Mouse (Mus musculus): ENCODE data around the gene Pid1.

The Pid1 gene

DNA sequence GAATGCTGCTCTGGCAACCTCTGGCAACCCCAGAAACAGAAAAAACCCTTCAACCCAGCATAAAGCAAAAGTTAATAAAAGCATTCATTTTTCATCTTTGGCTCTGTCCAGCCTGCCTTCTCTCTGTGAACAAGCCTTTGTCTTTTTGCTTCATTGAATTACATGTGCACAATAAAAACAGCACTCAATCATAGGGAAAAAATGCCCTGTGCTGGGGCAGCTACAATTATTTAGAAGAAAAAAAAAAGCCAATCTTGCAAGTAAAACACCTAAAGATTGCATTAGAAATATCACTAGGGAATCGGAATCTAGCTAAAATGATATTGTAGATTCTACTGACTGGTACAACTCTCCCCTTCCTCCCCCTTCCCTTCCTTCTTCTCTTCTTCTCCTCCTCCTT is 307.7 kb downstream of the Pid1 start:
- DNase-seq (ENCODE audit: low spot score): no peak

DNA sequence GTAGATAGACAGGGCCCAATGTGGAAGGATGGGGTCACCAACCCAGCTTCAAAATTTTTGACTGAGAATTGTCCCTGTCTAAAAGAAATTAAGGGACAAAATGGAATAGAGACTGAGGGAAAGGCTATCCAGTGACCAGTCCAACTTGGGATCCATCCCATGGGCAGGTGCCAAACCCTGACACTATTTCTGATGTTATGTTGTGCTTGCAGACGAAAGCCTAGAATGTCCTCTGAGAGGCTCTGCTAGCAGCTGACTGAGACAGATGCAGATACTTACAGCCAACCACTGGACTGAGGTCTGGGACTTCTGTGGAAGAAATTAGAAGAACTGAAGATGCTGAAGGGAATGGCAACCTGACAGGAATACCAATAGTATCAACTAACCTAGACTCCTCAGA is 338.2 kb downstream of the Pid1 start:
- DNase-seq (ENCODE audit: low spot score): no peak

DNA sequence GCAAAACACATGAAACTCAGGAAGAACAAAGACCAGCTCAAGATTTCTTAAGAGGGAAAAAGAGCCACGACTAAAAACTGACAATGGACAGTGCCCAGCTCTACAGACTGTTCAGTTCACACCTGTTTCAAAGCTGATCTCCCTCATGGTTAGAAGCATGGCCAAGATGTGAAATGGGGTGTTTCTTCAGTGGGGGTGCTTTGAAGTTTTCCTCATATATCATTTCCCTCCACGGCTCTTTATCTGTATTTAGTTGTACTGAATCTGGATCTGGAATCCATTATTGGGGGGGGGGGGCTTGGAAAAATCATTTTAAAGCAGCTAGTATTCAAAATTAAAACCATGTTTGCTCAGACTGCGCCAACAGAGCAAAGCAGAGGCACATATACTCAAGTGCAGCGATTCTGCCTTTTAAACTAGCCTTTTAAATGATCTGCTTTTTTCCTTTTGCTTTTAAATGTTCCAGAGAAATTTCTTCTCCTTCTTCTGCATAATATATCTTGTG is 351.1 kb downstream of the Pid1 start:
- DNase-seq (ENCODE audit: low spot score): no peak

- DNase-seq (ENCODE audit: low spot score): no peak
Observed at GRCm38 (mm10) chr1:84002630-84003029, 361.4 kb downstream of the Pid1 start.

Measured in c-Kit-positive CD71-positive TER-119-positive erythroid progenitor cells, embryonic 14.5 days (primary cell).